18 mouse cellular contexts compared by ENCODE assay signal in the genomic region with DNA sequence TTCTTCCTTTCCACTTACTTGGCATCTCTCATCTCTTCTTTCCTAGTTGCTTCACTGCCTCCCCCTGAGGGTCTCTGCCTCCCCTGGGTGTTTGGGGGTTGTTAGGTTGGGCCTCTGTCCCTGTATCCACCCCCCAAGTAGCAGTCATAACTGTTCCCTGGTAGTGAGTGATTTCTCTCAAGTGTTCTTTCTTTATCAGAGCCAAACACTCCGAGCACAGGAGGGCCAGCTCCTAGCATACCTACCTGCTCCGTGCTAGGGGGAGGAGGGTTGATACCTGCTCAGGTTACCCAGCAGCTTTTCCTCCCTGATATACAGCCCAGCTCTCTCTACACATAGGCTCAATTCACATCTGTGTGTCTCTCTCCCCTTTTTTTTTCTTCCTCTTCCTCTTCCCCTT. TPM values are rescaled to one million over a fixed set of nuclear protein-coding genes. Genes with fewer than 3 reads are reported as not detected.
"Had no signal": no experiment of that assay in that cellular context is flagged by ENCODE, and none has a peak within 500 bp of the region (broad histone marks: within the 10 kb centered on the region; RNA-seq: fewer than 3 reads in every experiment).

No protein-coding gene starts in this region.

- H3K4me3 ChIP-seq: intestine, embryonic 15.5 days; limb, embryonic 12.5 days; limb, embryonic 15.5 days; midbrain, embryonic 13.5 days; myocyte; neural tube, embryonic 13.5 days had no signal

- H3K9ac ChIP-seq: intestine, embryonic 15.5 days; limb, embryonic 12.5 days; limb, embryonic 15.5 days; liver, embryonic 14.5 days; liver, postnatal 0 days; midbrain, embryonic 13.5 days; neural tube, embryonic 13.5 days had no signal

- DNase-seq: kidney, adult 18-20 months; kidney, adult 9 months; kidney, postnatal 14 days; kidney, postnatal 4 days; left cerebral cortex, postnatal 4 days; liver, postnatal 0 days; thymus, adult 18-20 months; thymus, postnatal 36 days had no signal

- H3K27ac ChIP-seq: intestine, embryonic 15.5 days; limb, embryonic 12.5 days; limb, embryonic 15.5 days; liver, embryonic 14.5 days; macrophage; midbrain, embryonic 13.5 days; neural tube, embryonic 13.5 days had no signal

- H3K27me3 ChIP-seq: intestine, embryonic 15.5 days; limb, embryonic 12.5 days; limb, embryonic 15.5 days; midbrain, embryonic 13.5 days; neural tube, embryonic 13.5 days had no signal

- ATAC-seq: intestine, embryonic 15.5 days; liver, postnatal 0 days; midbrain, embryonic 13.5 days; midbrain, embryonic 16.5 days had no signal

- H3K4me2 ChIP-seq: intestine, embryonic 15.5 days; limb, embryonic 12.5 days; limb, embryonic 15.5 days; liver, embryonic 11.5 days; midbrain, embryonic 13.5 days; neural tube, embryonic 13.5 days had no signal

- H3K9me3 ChIP-seq: intestine, embryonic 15.5 days; limb, embryonic 12.5 days; limb, embryonic 15.5 days; midbrain, embryonic 13.5 days; neural tube, embryonic 13.5 days had no signal

RNA-seq across cellular contexts. Expression of a gene that starts 15.3 kb away (rescaled TPM):
- polyA plus RNA-seq: macrophage had no signal
